Mouse (Mus musculus) monocyte, adult 5-6 weeks (primary cell): ENCODE data around the gene Ccdc57. TPM values are rescaled to one million over a fixed set of nuclear protein-coding genes. Genes with fewer than 3 reads are reported as not detected.
A peak's percentile ranks its signal among the peaks of the same experiment; 100 is the strongest.
"Not testable (repeated sequence)": the region's sequence is repeated elsewhere in the genome, so short reads cannot be mapped to it uniquely, and the experiment has no call there.

Source experiments
- ATAC-seq: fragments of 153-309, 156-312 bp; replicated peaks from 2 replicates; pipeline ENCODE4 v1.8.0; 2017; ENCODE audit warnings: mild to moderate bottlenecking; ENCODE audit not compliant: low TSS enrichment, insufficient number of reproducible peaks, severe bottlenecking, poor library complexity, low FRiP score
- total RNA-seq: library from RNA; stranded (forward); fragments of 200-1000, 200-491, 200-594 nt; gene quantifications from 3 replicates; pipeline ENCODE4 v1.2.3, GENCODE M21; 2017

The Ccdc57 gene
- total RNA-seq, 1 experiment from 2014 or later, result 0.57 TPM

DNA sequence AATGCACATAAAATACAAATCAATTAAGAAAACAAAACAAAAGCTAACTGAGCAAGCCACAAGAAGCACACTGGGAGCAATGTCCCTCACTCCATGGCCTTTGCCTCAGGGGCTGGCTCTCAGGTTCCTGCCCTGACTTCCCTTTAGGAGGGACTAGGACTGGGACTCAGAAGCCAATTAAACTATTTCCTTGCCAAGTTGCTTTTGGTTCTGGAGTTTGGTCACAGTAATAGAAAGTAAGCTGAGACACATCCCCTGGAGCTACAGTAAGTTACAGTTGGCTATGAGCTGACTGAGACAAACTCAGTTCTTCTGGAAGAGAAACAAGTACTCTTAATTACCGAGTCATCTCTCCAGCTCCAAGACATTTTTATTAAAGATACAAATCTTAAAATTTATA is 66.9 kb downstream of the Ccdc57 start:
- ATAC-seq, result no peak

DNA sequence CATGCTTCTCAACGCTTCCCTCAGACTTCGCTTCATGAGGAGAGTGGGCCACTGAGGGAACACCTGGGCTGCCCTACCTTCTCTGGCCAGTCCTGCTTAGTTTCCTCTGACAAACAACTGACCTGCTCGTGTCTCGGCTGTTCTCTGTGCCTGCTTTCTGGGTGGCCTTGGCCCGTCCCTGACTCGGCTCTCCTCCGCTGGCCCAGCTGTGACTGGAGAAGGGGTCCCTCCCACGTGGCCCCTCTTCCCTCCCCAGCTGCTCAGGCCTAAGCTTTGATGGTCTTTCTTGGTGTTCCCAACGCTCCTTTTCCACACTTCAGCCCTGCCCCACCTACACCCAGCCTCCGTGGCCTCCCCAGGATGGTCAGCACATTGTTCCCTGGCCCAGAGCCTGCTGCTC is 69.9 kb downstream of the Ccdc57 start:
- ATAC-seq, result no peak

DNA sequence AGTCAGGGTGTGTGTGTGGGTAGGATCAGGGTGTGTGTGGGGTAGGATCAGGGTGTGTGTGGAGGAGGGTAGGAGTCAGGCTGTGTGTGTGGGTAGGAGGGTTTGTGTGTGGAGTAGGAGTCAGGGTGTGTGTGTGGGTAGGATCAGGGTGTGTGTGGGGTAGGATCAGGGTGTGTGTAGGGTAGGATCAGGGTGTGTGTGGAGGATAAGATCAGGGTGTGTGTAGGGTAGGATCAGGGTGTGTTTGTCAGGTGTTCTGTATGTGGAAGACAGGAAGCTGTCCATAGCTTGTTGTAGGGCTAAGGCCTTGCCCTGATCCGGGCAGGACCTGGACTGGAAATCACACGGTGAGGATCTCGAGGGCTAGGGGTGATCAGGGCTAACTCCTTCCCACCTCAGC is 76.7 kb downstream of the Ccdc57 start:
- not testable (repeated sequence) for ATAC-seq

DNA sequence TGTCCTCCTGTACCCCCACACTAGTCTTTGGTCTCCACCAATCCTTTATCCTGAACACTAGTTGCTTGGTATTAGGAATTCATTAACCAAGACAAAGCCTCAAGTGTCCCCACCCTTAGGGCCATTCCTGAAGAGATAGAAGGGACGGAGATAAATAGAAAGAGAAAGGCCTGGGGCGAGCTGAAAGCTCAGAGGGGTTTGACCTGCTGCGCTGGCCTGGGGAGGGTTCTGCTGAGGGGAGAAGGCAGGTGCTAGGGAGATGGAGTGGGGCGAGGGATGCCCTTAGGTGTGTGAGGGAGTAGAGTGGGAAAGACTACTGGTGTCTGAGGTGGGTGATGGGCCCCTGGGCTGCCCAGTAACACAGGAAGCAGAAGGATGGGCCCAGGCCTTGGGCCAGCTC is 78.9 kb downstream of the Ccdc57 start:
- no peak for ATAC-seq

DNA sequence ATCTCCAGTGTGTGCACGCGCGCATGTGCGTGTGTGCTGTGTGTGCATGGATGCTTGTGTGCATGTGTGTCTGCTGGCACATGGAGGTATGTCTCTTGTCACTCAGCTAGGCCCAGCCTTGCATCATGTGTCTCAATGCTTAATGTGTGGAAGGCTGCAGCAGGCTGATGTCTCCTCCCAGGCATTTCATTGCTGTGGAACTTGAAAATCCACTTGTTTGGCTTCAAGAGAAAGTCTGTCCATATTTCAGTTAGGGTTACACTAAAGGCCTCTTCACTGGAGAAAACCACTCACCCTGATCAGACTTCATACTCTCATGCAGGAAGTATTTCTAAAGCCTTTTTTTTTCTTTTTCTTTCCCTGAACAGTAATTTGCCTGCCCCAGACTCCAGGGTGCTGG is 79.5 kb downstream of the Ccdc57 start:
- no peak for ATAC-seq

DNA sequence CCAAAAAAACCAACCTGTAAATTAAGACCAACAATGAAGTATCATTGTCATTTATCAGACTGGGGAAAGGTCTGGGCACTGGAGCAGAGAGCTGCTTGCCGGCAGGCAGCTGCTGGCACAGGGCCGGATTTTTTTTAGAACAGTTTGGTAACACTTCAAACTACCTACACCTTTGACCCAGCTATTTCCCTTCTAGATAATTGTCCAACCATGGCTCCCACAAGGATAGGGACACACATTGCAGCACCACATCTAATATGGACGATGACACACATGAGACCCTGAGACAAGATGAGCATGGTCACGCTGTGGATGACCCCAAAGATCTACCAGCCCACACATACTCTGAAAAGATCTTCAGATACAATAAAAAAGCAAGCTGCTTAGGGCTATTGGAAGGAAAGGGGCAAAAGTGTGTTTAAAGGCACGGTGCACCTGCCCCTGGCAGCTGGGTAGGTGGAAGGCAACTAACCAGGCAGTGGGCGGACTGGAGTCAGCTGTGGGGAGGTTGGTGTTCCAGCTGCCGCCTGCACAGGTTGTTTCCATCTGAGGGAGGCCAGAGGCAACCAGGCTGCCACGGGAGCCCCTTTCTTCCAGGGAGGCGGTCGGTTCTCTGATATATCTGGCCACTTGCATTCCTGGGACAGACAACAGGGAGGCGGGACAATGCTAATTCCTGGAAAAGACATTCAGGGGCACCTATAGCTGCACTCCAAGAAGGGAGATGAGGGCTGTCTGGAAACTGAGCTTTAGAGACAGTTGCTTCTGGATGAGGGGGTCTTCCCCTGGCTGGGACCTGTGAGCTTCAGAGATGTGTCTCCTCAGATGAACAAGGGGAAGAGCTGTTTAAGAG is 80.4 kb downstream of the Ccdc57 start:
- ATAC-seq, result no peak

DNA sequence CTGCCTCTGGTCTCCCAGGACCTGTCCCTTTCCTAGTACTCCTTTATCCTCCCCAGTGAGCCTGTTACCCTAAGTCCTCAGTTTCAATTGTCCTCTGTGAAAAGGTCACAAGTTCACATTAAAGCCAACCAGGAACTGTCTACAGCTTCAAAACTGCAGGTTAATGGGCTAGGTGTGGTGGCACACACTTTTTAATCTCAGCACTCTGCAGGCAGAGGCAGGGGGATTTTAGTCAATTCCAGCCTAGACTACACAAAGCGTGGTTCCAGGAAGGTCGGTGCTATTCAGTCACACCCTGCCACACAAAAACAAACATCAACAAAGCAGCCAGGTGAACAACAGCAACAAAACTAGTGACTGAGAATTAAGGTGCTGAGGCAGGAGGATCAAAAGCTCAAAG is 81.1 kb downstream of the Ccdc57 start:
- no peak for ATAC-seq

DNA sequence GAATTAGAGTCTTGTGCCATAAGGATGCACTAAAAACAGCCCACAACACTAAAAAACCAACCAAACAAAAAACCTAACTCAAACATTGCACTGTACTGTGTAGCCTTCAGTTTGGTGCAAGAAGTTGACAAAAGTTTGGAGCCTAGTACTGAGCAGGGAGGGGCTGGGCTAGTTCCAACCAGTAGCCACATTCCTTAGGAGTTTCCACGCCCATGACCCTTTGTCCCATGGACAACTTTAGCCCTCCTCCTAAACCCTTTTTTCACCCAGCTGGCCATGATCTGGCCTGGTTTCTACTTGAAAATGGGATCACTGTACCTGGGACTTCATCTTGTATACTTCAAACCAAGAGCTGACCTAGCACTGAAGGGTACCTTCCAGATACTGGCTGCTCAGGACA is 81.5 kb downstream of the Ccdc57 start:
- no peak for ATAC-seq

DNA sequence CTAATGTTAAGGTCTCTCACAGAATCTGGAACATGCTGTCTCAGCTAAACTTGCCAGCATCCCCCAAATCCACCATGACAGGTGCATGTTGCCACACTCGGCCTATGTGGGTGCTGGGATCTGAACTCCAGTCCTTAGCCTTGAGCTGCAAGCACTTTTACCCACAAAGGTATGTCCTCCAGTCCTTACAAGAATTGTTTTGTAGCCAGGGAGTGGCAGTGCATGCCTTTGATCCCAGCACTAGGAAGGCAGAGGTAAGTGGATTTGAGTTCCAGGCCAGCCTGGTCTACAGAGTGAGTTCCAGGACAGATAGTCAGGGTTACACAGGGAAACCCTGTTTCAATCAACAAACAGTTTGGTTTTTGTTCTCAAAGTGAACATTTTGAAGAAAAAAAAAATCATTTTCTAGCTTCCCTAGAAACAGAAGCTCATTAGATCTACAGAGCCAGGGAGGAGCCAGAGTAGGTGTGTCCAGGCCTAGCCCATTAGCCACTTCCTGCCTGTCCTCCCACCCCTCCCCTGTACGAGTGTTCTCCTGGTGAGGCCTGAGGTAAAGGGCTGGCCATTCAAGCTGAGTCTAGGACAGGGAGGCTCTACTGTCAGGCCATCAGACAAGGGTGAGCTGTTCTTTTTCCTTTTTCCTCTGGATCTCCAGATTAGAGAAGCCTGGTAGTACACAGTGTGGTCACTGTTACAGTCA is 82.2 kb downstream of the Ccdc57 start:
- peak; percentile 70; the same call in 1 of the 2 replicates for ATAC-seq

DNA sequence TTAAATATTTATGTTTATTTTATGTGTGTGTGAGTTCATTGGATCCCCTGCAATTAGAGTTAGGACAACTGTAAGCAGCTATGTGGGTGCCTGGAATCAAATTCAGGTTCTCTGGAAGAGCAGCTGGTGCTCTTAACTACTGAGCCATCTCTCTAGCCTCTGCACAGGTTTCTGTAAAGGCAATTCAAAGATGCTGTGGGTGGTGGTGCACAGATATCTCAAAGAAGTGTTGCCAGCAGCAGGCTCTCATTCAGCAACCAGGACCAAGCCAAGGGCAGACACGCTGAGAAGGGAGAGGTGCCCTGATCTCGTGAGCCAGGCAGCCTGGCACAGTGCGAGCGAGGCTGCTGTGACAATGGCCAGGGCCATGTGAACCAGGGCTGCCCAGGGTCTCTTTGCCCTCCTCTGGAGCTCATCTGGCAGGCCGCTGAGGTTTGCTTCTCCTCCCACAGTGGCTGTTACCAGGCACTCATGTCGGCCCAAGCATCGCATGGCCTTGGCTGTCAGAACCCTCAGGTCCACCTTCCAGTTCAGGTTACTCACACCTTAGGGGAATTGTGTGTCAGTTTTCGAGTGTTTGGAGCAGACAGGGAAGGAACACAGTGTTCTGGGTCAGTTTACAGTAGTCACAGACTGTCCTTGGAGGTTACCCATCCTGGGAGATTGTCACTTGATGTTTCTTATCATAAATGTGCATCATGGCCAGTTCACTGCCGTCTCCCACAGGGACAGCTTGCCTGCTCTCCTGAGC is 85.8 kb downstream of the Ccdc57 start:
- ATAC-seq, result no peak

DNA sequence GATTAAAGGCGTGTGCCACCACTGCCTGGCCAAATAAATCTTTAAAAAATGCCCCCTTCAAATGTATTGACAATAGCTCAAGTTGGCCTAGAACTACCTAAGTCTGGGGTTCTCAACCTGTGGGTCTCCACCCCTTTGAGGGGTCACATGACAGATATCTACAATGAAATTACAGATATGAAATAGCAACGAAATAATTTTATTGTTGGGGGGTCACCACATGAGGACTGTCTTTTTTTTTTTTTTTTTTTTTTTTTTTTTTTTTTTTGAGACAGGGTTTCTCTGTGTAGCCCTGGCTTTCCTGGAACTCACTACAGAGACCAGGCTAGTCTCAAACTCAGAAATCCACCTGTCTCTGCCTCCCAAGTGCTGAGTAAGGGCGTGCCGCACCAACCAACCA is 88.3 kb downstream of the Ccdc57 start:
- ATAC-seq, result no peak

DNA sequence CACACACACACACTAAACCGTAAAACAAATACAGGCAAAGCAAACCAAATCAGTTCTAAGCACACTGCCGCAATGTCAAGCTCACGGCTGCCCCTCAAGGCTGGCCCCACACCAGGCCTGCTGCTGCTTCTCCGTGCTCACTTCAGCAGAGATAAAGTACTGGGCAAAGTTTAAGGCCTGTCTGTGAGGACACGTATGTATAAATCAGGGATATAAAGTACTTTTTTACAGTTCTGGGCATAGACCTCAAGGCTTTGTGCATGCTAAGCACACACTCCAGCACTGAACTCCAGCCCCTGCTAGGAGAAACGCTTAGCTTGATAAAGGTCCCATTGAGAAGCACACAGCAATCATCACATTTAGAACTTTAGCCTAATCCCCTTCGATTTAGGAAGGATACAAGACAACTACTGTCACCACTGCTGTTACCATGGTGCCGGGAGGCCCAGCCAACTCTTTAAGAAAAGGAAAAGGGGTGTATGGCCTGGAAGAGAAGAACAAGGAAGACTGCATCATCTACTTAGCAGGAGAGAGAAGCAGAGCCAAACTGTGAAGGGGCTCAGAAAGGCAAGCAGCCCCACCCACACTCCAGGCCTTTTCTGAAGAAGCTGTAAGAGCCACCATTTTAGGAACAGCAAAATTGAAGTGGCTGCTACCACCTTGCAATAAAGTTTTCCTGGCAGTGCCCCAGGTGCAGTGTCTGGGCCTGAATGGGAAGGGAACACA is 99.0 kb downstream of the Ccdc57 start:
- no peak for ATAC-seq

DNA sequence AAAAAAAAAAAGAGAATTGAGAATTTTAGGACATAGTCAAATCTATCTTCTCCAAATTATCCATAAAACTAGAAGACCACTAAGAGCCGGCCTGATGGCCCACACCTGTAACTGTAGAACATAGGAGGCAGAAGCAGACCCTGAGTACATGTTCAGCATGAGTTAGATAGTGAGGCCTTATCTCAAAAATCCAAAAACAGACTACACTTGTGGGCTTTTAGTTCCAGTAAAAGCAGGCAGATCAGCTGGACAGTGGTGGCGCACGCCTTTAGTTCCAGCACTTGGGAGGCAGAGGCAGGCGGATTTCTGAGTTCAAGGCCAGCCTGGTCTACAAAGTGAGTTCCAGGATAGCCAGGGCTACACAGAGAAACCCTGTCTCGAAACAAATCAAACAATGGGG is 99.7 kb downstream of the Ccdc57 start:
- ATAC-seq, result not testable (repeated sequence)

DNA sequence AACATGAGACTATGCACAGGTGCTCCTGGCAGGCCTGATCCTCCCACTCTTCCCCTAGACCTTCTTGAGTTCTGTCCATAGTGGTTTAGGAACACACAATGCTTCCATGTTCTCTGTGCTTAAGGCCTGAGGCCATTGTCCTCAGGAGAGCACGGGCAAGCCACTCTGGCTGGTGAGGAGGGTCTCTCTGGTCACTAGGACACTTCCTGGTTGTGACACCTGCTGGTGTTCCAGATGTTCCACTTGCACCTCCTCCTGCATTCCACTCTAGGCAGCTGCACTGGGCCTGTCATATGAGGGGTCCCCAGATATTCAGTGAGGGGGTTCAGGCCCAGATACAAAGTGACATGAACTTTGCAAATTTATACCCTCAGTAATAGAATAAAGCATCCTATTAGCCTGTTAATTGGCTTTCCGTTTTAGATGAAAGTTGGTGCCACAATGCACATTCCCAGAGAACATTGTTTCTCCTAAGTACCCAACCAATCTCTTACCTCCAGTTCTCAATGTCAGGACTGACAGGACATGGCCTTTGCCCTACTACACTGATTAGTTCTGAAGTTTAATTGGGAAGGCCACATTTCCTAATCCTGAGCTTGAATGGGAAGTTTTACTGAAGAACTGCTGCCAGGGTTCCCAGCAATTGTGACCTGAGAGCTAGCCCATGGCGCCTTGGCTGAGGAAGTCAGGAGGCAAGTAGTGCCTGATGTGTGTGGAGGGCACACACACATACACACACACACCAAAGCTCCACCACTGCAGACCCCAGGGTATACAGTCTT is 100.8 kb downstream of the Ccdc57 start:
- no peak for ATAC-seq

DNA sequence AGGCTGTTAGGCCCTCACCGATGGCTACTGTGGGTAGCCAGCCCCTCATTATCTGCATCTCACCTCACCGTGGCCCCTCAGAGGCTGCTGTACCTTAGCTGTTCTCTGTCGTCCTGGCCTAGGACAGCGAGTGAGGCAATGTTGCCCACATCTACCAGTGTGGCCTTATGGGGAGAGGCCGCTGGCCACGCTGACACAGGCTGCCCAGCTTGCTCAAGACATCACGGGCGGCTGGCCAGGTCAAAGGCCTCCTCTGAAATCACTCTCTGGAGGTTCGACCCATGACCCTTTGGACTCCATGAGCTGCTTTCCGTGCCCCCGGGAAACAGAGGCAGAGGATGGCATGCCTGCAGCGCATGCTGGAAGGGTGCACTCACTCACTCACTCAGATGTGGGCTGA is 102.0 kb downstream of the Ccdc57 start:
- ATAC-seq, result no peak

DNA sequence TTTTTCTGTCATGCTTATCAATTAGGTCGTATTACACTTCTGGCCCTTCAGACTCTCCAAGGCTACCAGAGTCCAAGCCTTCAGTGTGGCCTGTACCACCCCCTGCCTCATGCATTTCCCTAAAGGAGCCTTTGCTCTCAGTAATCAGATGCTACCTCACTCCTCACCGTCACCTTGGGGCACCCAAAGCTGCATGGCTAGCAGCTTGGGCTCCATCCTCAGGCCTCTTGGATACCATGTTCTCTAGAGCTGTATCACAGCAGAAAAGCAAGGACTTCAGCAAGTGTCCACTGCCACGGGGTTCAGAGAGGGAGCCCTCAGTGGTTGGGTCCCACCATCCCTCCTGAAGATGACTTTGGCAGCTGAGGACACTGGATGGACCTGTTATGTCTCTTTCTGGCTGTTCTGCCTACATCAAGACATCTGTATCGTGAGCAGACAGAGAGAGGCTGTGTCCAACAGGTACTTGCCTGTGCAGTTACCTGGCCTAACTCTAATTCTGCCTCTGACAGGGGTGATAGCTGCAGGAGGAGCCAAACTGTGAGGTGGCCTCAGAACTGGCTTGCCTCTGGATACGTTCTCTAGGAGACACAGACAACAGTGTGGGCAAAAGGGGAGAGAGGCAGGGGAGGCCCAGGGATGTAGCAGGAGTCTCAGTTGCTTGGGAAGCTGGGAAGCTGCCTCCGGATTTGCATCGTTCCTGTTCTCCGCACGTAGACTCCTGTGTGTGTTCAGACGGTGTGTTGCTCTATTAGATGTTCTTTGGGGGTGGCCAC is 102.7 kb downstream of the Ccdc57 start:
- ATAC-seq, result no peak

DNA sequence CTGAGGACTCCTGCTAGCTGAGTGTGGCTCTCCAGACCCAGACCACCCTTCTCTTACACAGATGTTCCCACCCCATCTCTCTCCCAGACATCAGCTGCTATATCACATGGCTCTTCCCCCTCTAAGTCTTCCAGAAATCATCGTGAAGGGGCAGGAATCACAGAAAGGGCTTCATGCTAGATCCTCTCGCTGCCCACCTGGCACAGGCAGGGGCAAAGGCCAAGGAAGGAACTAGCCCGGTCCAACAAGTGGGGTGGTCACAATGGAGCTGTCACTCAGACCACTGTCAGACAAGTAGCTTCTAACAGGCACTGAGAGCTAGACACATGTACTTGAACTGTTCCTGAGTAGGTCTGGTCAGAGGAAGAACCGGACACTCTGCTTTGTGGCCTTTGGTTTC is 104.3 kb downstream of the Ccdc57 start:
- no peak for ATAC-seq
